Mouse (Mus musculus): ENCODE results near the gene Cdcp2. TPM values are rescaled to one million over a fixed set of nuclear protein-coding genes. Genes with fewer than 3 reads are reported as not detected.
A peak's percentile ranks its signal among the peaks of the same experiment; 100 is the strongest.

The Cdcp2 gene
- total RNA-seq, 2 experiments from 2014 or later = not detected

DNA sequence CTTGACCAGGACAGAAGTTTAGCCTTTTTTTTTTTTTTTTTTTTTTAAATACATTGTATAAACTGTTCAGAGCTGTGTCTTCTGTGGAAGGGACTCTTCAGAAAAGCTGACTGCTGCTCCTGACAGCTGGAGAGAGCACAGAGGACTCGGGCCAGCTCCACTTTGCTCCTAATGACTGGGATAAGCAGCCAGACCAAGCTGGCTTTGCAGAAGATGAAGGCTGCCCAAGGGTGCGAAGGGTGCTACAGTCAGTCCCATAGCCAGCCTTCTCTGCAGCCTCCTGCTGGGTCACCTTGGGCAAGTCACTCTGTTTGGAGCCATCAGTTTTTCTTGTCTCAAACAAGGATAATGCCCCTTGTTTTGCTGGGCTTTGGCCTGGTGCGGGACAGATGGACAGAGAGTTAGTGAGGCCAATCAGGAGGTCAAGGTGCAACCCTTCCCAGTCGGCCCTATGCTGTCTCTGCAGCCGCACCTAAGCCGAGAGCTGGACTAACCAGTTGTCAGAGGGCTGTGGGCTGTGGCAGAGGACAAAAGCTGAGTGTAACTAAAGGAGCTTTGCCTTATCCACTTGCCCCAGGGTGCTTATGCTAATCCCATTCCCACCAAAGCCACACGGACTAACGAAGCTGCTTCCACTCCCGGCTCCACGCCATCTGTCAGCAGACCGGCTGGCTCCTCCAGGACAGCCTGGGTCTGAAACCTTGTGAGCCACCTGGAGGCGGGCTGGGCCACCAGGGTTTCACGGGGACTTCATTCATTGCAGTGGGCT lies 31.4 kb downstream of the Cdcp2 start:
- ATAC-seq (replicated peaks; ENCODE audit: poor library complexity) = no peak

DNA sequence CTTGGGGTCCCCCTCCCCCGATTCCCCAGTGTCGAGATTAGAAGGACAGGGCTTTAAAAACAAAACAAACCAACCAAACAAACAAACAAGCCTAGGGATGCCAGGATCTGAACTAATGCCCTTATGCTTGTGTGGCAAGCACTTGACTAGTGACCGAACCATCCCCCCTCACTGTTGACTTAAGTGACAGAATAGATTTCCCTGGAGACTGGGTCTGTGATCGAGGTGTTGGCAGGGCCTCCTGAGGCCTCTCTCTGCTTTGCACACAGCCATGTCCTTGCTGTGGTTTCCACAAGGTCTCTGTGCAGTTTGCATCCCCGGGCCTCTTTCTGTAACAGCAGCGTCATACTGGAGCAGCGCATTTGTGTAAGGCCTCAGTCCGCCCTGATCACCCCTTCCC lies 32.7 kb downstream of the Cdcp2 start:
- ATAC-seq (replicated peaks; ENCODE audit: poor library complexity) = no peak

DNA sequence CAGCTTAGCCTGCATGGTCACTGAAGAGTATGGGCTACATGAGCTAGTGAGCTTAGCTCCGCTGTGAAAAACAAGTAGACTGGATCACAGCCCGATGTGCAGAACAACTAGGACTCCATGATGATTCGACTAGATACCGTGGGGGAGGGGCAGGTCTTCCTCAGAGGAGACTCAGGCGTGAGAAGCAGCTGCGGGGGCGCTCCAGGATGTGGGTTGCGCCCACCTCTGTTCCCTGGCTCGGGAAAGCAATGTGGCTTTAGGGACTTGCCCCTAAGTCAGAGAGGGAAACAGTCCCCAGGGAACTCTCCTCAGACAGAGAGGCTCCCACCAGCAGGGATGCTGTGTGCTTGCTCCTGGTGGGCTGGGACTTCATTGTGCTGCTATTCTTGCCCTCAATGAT lies 33.8 kb downstream of the Cdcp2 start:
- ATAC-seq (replicated peaks; ENCODE audit: poor library complexity) = no peak

DNA sequence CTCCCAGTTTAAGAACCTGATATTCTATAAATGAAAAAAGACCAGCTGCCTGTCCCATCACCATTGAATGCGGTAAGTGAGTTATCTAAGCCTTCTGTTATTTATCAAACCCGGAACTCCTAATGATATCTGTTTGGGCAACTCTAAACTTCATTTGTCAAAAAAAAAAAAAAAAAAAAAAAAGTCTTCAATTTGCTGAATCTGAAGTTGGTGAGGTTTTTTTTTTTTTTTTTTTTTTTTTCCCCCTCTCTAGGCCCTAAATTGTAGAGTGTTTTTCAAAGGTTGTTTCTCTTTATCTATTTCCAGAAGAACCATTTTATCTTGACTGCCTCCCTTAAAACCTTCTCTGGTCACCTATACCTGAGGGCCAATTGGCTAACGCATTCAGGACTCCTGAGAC lies 38.2 kb downstream of the Cdcp2 start:
- no peak for ATAC-seq (replicated peaks; ENCODE audit: poor library complexity)

DNA sequence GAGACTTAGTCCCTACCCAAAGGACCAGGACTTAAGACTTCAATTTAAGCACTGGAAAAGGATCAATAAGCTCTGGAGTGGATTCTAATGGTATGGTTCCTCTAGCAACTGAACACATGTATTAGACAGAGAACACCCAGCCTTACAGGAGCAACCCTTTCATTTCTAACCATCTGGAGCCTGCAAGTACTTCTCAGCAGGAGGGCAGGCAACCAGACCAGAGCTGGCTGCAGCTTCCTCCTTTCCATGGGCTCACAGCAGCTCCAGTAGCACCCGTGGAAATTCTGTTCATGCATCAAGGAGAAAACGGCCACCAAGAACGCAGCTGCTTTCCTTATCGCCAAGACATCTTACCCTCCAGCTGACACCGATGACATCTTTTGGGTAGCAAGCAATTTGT lies 39.0 kb downstream of the Cdcp2 start:
- ATAC-seq (replicated peaks; ENCODE audit: poor library complexity) = no peak

DNA sequence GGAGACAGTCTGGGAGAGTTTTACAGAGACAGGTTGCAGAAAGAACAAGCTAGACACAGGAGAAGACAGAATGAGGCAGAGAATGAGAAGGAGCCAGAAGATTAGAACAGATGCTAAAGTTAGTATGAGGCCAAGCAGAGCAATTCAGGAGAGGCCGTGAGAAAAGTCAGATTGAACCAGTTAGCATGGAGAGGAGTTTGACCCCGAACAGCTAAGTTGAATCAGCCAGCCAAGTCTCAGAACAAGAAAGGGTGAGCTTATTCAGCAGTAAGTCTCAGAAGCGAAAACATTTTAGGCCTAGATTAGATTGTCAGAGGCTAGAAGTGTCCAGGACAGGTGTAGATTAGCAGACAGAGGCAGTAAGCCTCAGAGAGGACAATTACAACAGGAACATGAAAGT lies 39.8 kb downstream of the Cdcp2 start:
- no peak for ATAC-seq (replicated peaks; ENCODE audit: poor library complexity)

DNA sequence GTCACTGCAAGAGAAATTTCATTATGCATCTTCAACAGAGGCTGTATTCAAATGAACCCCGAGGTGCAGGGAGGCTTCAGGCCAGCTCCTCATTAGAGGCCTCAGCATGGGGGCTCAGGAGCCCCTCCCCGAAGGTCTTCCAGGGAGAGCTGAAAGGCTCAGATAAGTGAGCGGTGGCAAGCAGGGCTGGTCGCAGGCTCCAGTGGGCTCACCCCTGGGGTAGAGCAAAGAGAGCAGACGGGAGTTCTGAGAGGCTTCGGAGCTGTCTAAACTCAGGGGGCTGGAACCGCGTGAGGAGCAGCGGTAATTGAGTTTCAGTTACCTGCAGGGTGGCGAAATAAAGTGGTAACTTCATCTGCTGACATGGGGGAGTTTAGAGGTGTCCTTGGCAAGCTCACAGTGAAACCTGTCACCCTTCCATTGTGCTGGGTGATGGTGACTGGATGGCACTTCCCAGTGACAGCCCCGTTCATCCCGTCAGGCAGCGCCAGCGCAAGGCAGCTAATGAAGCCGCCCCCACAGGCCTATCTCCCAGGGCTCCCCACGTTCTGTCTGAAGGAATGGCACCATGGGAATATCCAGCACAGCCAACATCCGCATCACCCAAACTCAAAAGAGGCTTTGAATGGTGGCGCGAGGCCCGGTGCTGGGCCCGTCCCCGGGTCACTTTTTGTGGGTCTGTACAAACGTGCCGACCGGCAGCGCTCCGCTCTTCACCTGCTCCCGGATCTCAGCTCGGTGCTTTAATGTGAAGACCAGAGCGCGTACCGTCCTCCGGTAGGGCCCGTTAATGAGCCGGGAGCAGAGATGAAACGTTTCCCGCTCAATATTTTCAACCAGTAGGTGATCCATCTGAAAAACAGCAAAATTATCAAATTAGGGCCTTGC lies 42.5 kb downstream of the Cdcp2 start:
- no peak for ATAC-seq (replicated peaks; ENCODE audit: poor library complexity)

DNA sequence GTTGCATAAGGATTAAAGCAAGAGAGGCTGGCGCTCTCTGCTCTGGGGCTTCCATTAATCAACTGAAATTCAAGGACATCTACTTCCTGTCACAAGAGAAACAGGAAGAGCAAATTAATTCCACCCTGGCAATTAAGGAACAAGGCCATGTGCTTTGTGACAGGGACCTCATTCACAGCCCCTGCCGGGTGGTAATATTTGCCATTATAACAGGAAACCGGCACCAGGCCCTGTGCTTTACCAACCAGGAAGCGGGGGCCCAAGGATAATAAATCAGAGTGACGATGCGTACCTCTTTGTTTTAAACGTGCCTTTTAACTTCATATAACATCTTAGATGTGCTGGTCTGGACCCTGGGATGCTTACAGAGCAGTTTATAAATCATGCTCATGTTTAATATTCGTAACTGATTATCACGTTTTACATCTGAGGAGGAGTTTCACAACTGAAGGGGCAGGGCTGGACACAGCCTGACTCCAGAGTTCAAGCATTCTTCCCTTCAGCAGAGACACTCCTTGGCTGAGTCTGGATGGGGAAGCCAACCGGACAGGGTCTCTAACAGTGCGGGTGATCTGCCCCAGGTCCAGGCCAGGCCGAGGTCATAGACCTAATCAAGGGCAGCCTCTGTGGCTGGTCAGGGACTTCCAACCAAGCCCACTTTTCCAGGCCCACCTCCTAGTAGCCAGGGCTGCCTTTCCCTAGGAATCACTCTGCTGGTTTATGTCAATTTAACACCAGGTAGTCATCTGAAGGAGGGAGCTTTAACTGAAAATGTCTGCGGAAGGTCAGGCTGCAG lies 43.3 kb downstream of the Cdcp2 start:
- ATAC-seq (replicated peaks; ENCODE audit: poor library complexity) = peak; percentile 57

DNA sequence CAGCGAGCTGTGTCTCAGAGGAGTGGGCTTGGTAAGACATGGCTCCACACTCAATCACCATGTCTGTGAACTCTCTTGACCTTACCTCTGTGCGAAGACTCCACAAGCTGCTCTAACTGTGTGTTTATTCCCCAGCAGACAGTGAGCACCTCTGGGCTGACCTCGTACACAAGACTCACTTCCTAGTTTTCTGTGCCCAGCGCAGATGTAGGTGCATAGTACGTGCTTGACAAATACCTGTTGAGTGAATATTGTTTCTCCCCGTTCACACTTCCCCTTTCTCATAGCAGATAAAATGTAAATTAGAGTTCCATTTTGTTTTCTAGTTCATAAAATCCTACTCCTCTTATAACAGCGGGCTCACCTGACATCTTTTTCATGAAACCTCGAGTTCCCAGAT lies 46.8 kb downstream of the Cdcp2 start:
- no peak for ATAC-seq (replicated peaks; ENCODE audit: poor library complexity)

DNA sequence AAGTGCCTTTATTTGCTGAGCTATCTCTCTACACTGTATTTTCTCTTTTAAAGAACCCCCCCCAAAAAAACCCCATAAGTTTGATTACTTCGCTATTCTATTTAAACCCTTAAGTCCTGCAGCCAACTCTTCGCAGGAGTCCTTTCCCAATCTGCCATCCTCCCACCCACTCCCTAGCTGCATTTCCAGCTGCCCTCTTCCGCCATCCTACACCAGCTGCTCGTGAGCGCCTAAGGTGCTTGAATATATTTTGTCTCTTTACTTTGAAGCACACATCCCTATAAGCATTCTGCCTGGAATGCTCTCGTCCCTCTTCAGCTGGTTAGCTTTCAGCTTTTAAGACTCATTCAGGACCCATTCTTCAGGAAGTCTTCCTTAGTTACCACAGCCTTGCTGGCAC lies 54.3 kb downstream of the Cdcp2 start:
- ATAC-seq (replicated peaks; ENCODE audit: poor library complexity) = no peak

DNA sequence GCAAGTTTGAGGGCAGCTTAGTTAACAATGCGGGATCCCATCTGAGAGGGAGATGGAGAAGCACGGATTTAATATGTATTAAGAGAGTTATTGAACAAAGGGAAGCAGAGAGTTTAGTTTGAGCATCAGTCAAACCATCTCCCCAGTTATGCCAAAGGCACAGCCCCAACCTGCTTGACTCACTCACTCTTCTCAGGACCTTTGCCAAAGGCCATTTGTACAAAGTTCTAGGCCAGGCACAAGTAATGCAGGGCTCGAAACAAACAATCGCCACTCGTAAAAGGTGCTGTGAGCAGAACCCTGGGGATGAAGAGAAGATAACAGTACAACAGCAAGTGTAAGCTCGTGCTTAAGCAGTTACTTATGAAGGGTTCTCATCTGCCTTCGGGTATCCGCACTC lies 55.9 kb downstream of the Cdcp2 start:
- no peak for ATAC-seq (replicated peaks; ENCODE audit: poor library complexity)

DNA sequence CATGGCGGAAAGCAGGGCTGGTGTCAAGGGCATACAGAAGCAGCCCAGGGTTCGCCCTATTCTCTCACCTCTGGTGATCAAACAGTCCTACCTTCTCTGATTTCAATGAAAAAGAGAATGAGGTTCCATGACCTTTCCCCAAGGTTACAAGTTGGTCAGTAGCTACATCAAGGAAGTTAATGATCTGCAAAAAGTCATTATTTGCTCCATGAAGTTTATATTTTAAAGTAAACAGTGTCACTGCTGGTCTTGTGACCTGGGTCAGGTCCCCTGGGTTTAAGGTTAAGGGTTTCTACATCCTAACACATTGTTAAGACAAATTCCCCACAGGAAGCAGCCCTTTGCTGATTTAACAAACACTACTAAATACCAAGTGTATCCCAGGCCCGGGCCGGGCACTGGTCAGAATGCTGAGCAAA lies 60.3 kb downstream of the Cdcp2 start:
- no peak for ATAC-seq (replicated peaks; ENCODE audit: poor library complexity)

DNA sequence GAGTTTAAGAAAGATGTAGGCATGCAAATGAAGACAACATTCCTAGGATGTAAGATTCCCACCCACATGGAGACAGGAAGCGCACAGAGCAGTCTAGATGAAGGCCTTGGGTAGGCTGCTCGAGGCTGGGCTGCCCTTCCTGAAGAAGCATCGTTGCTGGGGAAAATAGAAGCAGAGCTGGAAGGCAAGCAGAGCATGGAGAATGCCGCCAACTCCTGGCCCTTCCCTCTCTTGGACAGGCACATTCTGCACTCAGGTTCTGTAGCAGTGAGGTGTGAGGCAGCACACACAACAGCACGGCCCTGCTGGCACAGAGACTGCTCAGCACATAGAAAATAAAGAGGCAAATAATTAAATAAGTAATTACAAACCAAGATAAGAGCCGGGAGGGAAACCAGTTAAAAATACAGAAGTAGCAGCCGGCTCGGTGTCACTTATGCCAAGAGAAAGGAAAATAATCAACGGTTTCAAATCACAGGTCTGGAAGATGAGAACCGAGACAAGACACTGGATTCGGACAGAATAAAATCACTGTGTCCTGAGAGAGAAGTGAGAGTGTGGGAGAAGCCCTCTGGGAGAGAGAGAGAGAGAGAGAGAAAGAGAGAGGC lies 62.6 kb downstream of the Cdcp2 start:
- ATAC-seq (replicated peaks; ENCODE audit: poor library complexity) = no peak

DNA sequence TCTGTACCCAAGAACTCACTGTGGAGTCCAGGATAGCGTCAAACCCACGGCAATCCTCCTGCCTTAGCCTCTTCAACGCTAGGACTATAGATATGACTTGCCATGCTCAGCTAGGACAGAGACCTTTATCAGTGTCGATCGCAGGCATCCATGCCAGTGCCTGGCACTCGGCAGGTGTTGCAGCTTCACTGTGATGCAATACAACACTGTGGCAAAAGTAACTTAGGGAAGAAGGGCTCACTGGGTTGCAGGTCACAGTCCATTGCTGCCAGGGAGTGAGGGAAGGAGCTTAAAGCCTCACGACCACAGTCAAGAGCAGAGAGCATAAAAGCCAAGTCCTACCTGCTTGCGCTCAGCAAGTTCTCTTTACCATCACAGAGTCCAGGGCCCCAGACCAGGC lies 63.5 kb downstream of the Cdcp2 start:
- ATAC-seq (replicated peaks; ENCODE audit: poor library complexity) = no peak

Other genes starting within 250 kb of the Cdcp2 start
- 35.5 and 36.5 TPM in 2 replicates for gene Ssbp3, start 186.2 kb upstream of the Cdcp2 start, total RNA-seq (2015)
- 16.0 and 30.8 TPM in 2 replicates for gene Ssbp3, start 186.2 kb upstream of the Cdcp2 start, total RNA-seq (2017)
- gene Mrpl37, start 30.0 kb upstream of the Cdcp2 start, total RNA-seq (2015) = 70.2 and 77.7 TPM in 2 replicates
- 60.2 and 60.6 TPM in 2 replicates for gene Mrpl37, start 30.0 kb upstream of the Cdcp2 start, total RNA-seq (2017)
- 2.7 and 3.5 TPM in 2 replicates for gene Cyb5rl, start 29.9 kb upstream of the Cdcp2 start, total RNA-seq (2015)
- gene Cyb5rl, start 29.9 kb upstream of the Cdcp2 start, total RNA-seq (2017) = 6.2 and 6.5 TPM in 2 replicates
- gene Tmem59, start 81.5 kb downstream of the Cdcp2 start, total RNA-seq (2015) = 267 and 292 TPM in 2 replicates
- gene Tmem59, start 81.5 kb downstream of the Cdcp2 start, total RNA-seq (2017) = 122 and 151 TPM in 2 replicates
- gene Tceanc2, start 82.2 kb downstream of the Cdcp2 start, total RNA-seq (2015) = 17.3 and 25.5 TPM in 2 replicates
- gene Tceanc2, start 82.2 kb downstream of the Cdcp2 start, total RNA-seq (2017) = 20.5 and 25.3 TPM in 2 replicates
- gene Ldlrad1, start 112.3 kb downstream of the Cdcp2 start, total RNA-seq (2015) = not detected in 2 replicates
- gene Ldlrad1, start 112.3 kb downstream of the Cdcp2 start, total RNA-seq (2017) = not detected in 2 replicates
- gene Lrrc42, start 156.6 kb downstream of the Cdcp2 start, total RNA-seq (2015) = 11.0 and 13.8 TPM in 2 replicates
- gene Lrrc42, start 156.6 kb downstream of the Cdcp2 start, total RNA-seq (2017) = 6.5 and 7.0 TPM in 2 replicates
- 12.1 and 13.9 TPM in 2 replicates for gene Hspb11, start 156.7 kb downstream of the Cdcp2 start, total RNA-seq (2015)
- gene Hspb11, start 156.7 kb downstream of the Cdcp2 start, total RNA-seq (2017) = 8.1 and 17.6 TPM in 2 replicates
- not detected in 2 replicates for gene Dio1, start 210.3 kb downstream of the Cdcp2 start, total RNA-seq (2015)
- gene Dio1, start 210.3 kb downstream of the Cdcp2 start, total RNA-seq (2017) = not detected in 2 replicates
- gene Yipf1, start 217.5 kb downstream of the Cdcp2 start, total RNA-seq (2015) = 45.8 and 46.2 TPM in 2 replicates
- gene Yipf1, start 217.5 kb downstream of the Cdcp2 start, total RNA-seq (2017) = 26.2 and 39.5 TPM in 2 replicates

All from megakaryocyte progenitor cell, adult 5-6 weeks (primary cell).